Mouse (Mus musculus): ENCODE measurements at regions not wholly inside any gene's neighbourhood (a gene's known extent, or its start where the extent isn't known, plus 50 kb on each side); places are given as distances from the start of the nearest gene placed in this dataset.

DNA sequence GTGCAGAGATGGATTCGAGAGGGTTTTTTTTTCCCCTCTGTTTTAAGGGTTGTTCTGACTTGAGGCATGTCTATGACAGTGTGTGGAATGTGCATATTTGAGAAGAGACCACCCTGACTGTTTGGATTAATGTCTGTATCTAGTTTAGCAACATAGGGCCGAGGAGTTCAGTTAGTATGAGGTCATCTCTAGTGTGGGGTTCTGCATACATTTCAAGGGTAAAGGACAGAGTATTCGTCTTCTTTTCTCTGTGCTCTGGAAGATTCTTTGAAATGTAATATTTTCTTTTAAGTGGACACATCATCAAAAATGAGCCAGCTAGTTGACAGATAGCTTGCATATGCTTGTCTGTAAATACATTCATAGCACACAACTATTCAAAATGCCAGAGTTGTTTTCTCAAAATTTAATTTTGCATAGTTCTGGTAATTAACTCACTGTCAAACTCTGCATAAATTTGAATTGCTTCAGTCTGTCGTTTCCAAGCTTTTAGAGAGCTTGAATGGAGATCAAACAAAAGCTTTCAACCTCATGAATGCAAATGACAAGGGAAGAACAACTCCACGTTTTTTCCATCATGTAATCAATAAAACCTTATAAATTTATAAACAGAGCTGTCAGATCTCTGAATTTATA is 415.5 kb downstream of the Adamts20 start:
- TF ChIP-seq CTCF (IDR thresholded peaks at IDR 0.05; ENCODE audit: low read depth) (no peak), EP300 (IDR thresholded peaks at IDR 0.05; ENCODE audit: low read depth) (no peak)
